Mouse (Mus musculus) lung, adult 2 months (tissue): ENCODE measurements around the gene Sorl1. TPM values are rescaled to one million over a fixed set of nuclear protein-coding genes. Genes with fewer than 3 reads are reported as not detected.

Experiments
- DNase-seq: peaks from one replicate; pipeline ENCODE4 v3.0.0; 2022
- H3K4me1 ChIP-seq: fragments of 200-500 bp; 2 replicates; pipeline ENCODE4 v1.6.1; 2011; ENCODE audit warnings: low read length; ENCODE audit not compliant: control insufficient read depth, insufficient read depth
- H3K4me3 ChIP-seq: fragments of 200-500 bp; replicated peaks from 2 replicates; pipeline ENCODE3; 2011; ENCODE audit warnings: low read depth, mild to moderate bottlenecking, control low read depth, low read length; ENCODE audit errors: extremely low read depth
- CTCF ChIP-seq: fragments of 200-500 bp; IDR thresholded peaks from 2 replicates; pipeline ENCODE4 v1.5.1; 2011; ENCODE audit warnings: mild to moderate bottlenecking, low read length, control low read depth; ENCODE audit not compliant: insufficient read depth
- POLR2A ChIP-seq: fragments of 200-500 bp; IDR thresholded peaks from 2 replicates; pipeline ENCODE4 v1.6.1; 2011; ENCODE audit warnings: low read depth, mild to moderate bottlenecking, control low read depth, low read length, borderline replicate concordance; ENCODE audit errors: extremely low read depth
- WGBS: fragments of 180-500 bp; shearing (Covaris S2); methylation state at CpG from one replicate; pipeline ENCODE4 v1.1.7; 2018; 5-methylcytosine and 5-hydroxymethylcytosine counted together
- polyA plus RNA-seq: library from polyadenylated mRNA; depleted of rRNA; stranded (reverse); fragments of >200 nt; gene quantifications from 2 replicates; pipeline ENCODE4 v1.2.3, GENCODE M21; 2012

Sorl1 gene
- polyA plus RNA-seq, 1 experiment = 77.9 TPM

GRCm38 (mm10) chr9:41982023-41982422 lies 142.1 kb downstream of the Sorl1 start:
- Histone ChIP-seq H3K4me3 (no peak overlapping the region), H3K4me1 (no peaks in the 10 kb centered on the region)
- WGBS = 89% methylated on average over 9 of the region's 9 CpGs
- no peak for DNase-seq
- TF ChIP-seq POLR2A (no peak), CTCF (no peak)

- 74% methylated on average over 4 of the region's 4 CpGs for WGBS
- TF ChIP-seq CTCF (no peak), POLR2A (no peak)
- Histone ChIP-seq H3K4me3 (no peak overlapping the region), H3K4me1 (no peaks in the 10 kb centered on the region)
- DNase-seq = no peak
These were observed 142.8 kb downstream of the Sorl1 start for GRCm38 (mm10) chr9:41981306-41981705.

GRCm38 (mm10) chr9:41980796-41981195 lies 143.3 kb downstream of the Sorl1 start:
- DNase-seq = no peak
- WGBS = 79% methylated on average over 5 of the region's 5 CpGs
- no peaks in the 10 kb centered on the region for H3K4me1 ChIP-seq
- TF ChIP-seq POLR2A (no peak), CTCF (no peak)
- no peak overlapping the region for H3K4me3 ChIP-seq

- no peak for DNase-seq
- Histone ChIP-seq H3K4me3 (no peak overlapping the region), H3K4me1 (no peaks in the 10 kb centered on the region)
- no peak for TF ChIP-seq CTCF
- WGBS = 81% methylated on average over 6 of the region's 6 CpGs
These were observed 145.7 kb downstream of the Sorl1 start for GRCm38 (mm10) chr9:41978366-41978765.

GRCm38 (mm10) chr9:41975968-41976367 lies 148.1 kb downstream of the Sorl1 start:
- no peak for DNase-seq
- H3K4me3 ChIP-seq = no peak overlapping the region
- H3K4me1 ChIP-seq = no peaks in the 10 kb centered on the region
- WGBS = 65% methylated on average over 15 of the region's 15 CpGs
- TF ChIP-seq CTCF (no peak), POLR2A (no peak)

- no peak overlapping the region for H3K4me3 ChIP-seq
- 71% methylated on average over 3 of the region's 3 CpGs for WGBS
- H3K4me1 ChIP-seq = no peaks in the 10 kb centered on the region
- DNase-seq = no peak
- TF ChIP-seq CTCF = no peak
- no peak for TF ChIP-seq POLR2A
These were observed 149.4 kb downstream of the Sorl1 start for GRCm38 (mm10) chr9:41974661-41975060.

GRCm38 (mm10) chr9:41973775-41974657 lies 150.1 kb downstream of the Sorl1 start:
- peak; percentile 14 for DNase-seq
- 77% methylated on average over 25 of the region's 25 CpGs for WGBS
- TF ChIP-seq CTCF = peak; percentile 49
- TF ChIP-seq POLR2A = no peak

GRCm38 (mm10) chr9:41969961-41970360 lies 154.1 kb downstream of the Sorl1 start:
- TF ChIP-seq CTCF = no peak
- TF ChIP-seq POLR2A = no peak
- H3K4me1 ChIP-seq = no peaks in the 10 kb centered on the region
- no peak overlapping the region for H3K4me3 ChIP-seq
- WGBS = 91% methylated on average over 8 of the region's 8 CpGs
- DNase-seq = no peak

More at GRCm38 (mm10) chr9:41973775-41974657, 150.1 kb downstream of the Sorl1 start:
- Histone ChIP-seq H3K4me3 (no peak overlapping the region), H3K4me1 (no peaks in the 10 kb centered on the region)

- TF ChIP-seq CTCF (no peak), POLR2A (no peak)
These were observed 155.2 kb downstream of the Sorl1 start for GRCm38 (mm10) chr9:41968673-41969460.

GRCm38 (mm10) chr9:41961274-41961673 lies 162.8 kb downstream of the Sorl1 start:
- TF ChIP-seq POLR2A (no peak), CTCF (no peak)

More at GRCm38 (mm10) chr9:41968673-41969460, 155.2 kb downstream of the Sorl1 start:
- WGBS = 93% methylated on average over 15 of the region's 15 CpGs
- no peak for DNase-seq
- H3K4me3 ChIP-seq = no peak overlapping the region
- H3K4me1 ChIP-seq = no peaks in the 10 kb centered on the region

More at GRCm38 (mm10) chr9:41961274-41961673, 162.8 kb downstream of the Sorl1 start:
- no peaks in the 10 kb centered on the region for H3K4me1 ChIP-seq
- no peak for DNase-seq
- WGBS = 81% methylated on average over 10 of the region's 10 CpGs
- no peak overlapping the region for H3K4me3 ChIP-seq
